Mouse (Mus musculus) urinary bladder, postnatal 10 days (tissue): ENCODE data around the gene Mfsd14a.

ENCODE experiments used
- DNase-seq: peaks from one replicate; pipeline ENCODE4 v3.0.0; 2022; ENCODE audit warnings: low spot score

Gene Mfsd14a

DNA sequence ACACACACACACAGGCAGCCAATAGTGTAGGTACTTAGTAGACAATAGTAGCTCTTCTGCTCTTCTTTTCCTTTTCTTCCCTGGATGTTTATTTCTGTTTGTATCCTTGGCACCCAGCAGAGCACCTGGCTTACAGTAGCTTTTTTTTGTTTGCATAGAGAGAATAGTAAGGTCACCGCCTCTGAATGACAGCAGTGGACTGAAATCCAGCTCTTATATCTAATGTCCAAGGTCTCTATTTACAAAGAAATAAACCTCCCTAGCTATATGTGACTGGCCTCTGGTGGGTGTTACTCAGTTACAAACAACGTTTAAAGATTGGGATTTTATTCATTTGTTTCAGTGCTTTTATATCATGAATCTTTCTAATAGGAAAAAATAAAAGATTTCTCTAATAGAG, 62.8 kb downstream of the Mfsd14a start:
- DNase-seq, result no peak

DNA sequence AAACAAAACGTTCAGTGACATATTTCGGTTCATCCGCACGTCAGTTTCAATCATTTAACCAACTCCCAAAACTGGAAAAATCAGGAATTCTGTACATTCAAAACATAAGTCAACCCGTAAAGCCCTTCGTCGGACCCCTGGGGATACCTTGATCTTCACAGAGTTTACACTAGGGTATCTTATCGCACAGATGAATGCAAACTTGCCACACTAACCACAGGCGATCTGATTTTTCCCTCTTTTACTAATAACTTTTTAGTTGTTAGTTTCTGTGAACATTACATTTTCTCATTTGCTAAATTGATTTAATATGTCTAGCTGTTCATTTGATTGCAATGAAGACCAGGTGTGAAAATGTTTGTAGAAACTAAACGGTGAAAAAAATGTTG, 66.9 kb downstream of the Mfsd14a start:
- DNase-seq, result no peak

DNA sequence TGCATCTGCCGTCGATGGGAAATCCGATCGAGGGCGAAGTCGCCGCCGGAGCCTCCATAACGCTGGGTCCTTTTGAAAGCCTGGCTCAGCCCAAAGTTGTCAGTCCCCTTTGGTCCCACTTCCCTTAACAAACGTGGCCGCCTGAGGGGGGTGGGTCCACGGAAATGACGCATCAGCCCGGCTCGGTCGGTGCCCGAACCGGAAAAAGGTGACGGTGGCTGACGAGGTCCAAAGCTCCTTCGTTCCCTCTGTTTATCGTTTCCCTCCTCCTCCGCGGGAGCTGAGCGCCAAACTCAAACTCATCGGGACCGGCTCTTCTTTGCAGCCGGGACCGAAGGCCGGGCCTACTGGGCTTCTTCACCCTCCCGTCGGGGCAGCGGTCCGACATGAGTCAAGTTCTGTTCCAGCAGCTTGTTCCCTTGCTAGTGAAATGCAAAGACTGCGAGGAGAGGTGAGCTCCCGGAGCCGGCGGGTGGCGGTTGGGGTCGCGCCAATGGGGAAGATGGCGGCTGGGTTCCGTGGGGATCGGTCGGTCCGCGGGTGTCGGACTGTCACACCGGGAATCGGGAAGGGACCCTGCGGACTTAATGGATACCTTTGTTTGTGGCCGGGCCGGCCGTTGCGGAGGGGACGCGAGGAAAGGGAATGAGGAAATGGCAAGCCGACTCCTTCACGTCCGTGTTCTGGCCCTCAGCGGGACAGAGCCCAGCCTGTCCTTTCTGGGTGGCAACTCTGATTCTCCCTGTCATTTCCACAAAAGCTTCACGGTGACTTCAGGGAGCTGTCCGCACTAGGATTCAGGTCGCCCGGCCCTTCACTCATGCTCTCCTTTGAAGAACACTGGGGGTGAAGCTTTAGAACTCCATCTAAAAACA, 67.5 kb downstream of the Mfsd14a start, which contains the start of gene Sass6:
TSS of gene Sass6 (plus strand) at position 255 of the 875 bp plus-strand sequence.
- peak; percentile 98 for DNase-seq

GRCm38 (mm10) chr3:116594076-116594727, 68.3 kb downstream of the Mfsd14a start:
- DNase-seq, result no peak

- DNase-seq, result no peak
Observed at GRCm38 (mm10) chr3:116582201-116582600, 80.3 kb downstream of the Mfsd14a start.
